Mouse (Mus musculus) embryo, embryonic 11 days (tissue): ENCODE measurements around the gene Nfic.

Experiments used
- DNase-seq: peaks from one replicate; pipeline ENCODE4 v3.0.0-alpha.2; 2015

Nfic gene

DNA sequence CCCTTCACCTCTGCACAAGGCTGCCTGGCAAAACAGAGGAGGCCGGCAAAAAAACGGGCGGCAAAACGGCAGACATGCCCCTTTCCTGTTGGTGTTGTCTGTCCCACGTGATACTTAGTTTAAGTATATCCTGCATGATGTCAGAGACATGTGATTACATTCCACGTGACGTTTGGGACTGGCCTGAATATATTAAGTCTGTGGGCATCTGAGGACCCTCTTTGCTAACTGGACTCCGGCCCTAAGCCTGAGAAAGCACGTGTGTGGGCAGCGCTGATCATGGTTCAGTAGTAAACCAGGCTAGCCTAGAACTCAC lies 54.3 kb downstream of the Nfic start:
- DNase-seq: peak; percentile 63

DNA sequence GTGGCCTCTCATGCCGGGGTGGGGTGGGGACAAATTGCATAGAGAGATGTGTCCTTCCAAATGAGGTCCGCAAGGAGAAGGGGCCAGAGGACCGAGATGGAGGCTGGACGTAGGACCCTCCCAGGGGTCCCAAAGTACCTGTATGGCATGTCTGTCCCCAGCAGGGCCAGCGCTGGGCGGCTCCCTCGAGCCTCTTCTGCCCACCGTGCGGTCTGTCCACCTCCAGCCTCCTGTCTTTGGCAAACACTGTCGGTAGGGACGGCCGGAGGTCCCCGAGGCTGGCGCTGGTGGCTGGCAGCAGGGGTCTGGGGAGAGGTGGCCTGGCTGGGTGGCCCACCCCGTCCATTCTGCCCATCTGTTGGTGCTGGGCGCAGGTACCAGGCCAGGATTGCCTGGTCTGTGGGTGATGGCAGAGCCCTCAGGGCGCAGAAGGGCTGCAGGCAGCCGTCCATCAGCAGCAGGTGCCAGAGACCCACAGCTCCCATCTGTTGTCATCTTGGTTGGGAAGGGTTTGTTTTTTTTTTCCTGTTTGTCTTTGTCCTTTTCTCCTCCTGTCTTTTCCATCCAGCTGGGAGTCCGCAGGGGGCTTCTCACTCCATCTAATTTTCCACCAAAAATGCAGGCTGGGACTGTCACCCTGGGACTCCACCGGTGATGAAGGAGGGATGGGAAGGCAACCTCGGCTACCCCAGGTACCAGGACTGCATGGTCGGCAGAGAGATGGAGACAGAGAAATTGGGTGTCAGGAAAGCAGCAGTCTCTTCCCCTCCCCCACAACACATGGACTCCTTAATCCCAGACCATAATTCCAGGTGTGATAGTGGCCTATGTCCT lies 54.8 kb downstream of the Nfic start:
- DNase-seq: no peak

DNA sequence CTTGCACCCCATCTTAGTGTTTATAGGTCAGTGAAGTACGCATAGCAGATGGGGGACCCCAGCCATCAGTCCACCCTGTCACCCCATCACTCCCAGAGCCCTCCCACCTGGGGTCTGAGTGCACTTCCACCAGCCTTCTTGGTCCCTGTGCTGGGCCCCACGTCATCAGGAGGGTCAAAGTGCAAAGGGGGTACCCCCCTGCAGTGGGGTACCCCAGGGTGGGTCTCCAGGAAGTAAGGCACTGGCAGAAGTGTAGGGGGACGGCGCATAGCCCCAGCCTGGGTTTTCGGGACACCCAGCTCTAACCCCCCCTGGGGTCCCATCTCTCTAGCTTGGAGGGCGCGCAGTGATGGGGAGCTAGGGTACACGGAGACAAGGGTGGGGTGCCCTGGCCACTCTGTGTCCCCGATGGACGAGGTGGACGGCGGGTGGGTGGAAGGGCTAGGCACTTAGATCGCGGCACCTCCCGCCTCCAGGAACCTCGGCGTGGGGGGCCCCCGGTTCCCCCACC lies 55.6 kb downstream of the Nfic start:
- DNase-seq: no peak

DNA sequence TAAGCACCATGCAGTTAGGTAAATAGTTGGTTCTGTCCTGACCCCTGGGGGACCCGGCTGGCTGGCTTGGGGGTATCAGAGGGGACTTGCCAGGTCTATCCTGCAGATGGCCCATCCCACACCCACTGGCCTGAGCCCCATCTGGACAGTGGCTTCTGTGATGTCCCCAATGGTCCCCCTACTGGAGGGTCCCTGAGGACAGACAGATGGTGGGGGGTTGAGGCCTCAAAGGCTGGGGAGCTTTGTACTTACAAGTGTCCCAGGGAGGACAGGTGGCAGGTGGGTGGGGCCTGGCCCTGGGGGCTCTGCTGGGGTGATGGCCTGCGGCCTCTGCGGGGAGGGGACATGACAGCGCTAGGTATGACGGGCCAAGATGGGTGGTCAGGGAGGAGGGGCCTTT lies 56.1 kb downstream of the Nfic start:
- no peak for DNase-seq

DNA sequence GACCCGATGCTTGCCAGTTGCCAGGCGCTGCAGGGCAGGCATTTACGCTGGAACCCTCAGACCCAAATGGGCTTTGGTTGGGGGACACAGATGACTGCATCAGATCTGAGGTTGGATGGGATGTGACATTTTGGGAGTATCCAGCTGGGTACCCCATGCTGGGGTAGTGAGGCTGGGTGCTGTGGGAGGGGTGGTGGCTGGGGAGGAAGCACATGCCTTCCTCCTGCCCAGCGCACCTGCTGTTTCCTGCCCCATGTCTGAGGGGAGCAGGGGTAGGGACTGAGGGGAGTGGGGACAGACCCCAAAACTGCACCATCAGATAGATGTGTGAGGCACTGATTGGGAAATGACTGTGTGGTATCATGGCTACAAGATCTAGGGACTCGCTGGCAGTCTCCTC lies 58.7 kb downstream of the Nfic start:
- no peak for DNase-seq

DNA sequence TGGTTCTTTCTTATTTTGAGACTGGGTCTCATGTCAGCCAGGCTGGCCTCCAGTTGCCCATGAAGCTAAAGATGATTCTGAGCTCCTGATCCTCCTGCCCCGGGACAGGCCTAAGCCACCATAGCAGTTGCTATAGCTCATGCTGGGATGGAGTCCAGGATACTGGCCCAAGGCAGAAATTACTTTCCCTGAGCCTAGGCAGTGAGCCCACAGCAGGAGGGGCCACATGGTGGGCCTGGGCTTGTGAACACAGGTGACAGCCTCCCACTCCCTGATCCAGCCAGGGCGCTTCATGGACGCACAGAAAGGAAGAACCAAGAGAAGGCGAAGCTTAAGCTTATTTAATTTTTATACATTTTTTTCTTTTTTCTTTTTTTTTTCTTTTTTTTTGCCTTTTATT lies 59.6 kb downstream of the Nfic start:
- DNase-seq: no peak

DNA sequence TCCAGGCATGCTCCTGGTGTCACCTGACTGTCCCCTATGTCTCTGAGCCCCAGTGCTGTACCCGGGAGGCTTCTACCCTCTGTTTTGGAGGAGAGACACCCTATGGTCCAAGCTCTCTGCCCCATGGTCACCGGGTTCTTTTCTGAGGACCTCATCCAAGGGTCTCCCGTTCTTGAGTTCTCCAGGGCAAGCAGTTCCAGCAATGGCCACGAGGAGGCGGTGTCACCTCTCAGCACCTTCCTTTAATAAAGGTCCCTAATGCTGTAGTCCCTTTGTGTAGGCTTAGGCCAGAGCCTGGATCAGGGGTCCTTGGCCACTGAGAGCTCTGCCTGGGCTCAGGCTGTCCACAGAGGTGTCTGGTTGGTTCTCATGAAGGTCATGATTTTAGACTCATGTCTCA lies 60.3 kb downstream of the Nfic start:
- DNase-seq: peak; percentile 79

DNA sequence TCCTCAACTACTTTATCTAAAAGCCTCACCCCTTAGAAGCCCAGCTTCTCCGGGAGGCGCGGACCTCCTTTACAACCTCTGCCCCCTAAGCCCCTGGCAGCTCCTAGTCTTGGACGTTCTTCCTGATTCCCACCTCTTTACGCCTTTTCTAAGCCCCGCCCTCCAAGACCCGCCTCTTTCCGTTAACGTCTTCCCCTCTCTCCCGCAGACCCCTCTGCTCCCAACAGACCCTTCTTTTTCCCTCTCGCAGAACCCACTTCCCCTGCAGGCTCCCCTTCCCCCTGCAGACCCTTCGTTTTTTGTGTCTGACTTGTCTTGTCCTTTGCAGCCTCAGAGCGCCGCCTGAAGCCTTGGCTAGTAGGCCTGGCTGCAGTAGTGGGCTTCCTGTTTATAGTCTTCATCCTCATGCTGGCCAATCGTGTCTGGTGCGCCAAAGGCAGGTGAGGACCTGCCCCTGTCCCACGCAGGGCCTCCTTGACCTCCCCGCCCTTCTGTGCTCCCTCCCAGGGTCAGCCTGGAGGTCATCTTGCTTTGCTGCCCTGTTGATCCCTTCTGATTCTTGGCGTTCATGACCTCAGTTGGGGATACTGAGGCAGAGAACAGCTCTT lies 61.9 kb downstream of the Nfic start:
- DNase-seq: no peak

DNA sequence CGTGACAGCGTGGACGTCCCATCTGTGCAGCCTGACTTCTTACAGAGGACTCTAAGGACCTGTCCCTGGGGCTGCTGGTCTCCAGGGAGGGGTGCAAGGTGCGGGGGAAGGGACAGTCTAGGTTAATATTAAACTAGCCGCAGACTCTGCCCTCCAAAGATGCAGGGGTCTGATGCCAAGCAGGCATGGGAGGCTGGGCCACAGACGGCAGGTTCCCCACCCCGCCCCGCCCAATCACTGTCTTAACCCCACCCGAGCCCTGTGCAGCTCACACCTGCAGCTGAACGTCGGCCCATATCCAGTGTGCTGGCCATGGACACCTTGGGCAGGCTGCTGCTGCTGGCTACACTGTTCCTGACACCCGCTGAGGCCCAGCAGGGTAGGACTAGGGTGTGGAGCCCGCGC lies 62.7 kb downstream of the Nfic start, which contains the start of gene Smim24:
Smim24 (plus strand) TSS at position 271 of the 405 bp plus-strand sequence.
- no peak for DNase-seq

DNA sequence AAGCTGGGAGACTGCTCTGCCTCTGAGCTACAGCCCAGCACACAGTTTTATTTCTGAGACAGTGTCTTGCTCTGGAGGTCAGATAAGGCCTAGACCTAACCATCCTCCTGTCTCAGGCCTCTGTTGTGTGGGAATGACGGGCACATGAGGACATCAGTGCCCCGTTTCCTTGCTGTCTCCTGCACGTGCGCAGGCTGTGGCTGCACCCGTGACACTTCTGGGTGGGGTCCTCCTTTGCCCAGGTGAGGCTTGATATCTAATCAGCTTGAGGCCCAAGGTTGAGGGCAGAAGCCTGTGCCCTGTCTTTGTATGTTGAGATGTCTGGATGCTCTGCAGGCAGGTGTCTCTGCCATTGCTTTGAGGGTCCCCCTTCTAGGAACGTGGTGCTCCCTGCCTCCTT lies 63.2 kb downstream of the Nfic start:
- DNase-seq: no peak

DNA sequence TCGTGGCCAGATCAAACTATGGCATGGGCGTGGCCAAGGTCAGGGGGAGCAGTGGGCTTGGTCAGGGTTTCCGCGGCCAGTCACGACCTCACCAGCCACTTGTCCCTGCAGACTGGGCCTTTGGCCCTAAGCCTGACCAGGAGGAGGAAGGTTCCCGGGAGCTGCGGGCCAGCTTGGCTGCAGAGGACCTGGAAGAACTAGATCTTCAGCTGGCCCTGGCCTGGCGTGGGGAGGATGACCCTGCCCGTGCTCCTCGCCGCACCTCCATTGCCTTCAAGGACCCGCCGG lies 64.8 kb downstream of the Nfic start:
- DNase-seq: no peak

DNA sequence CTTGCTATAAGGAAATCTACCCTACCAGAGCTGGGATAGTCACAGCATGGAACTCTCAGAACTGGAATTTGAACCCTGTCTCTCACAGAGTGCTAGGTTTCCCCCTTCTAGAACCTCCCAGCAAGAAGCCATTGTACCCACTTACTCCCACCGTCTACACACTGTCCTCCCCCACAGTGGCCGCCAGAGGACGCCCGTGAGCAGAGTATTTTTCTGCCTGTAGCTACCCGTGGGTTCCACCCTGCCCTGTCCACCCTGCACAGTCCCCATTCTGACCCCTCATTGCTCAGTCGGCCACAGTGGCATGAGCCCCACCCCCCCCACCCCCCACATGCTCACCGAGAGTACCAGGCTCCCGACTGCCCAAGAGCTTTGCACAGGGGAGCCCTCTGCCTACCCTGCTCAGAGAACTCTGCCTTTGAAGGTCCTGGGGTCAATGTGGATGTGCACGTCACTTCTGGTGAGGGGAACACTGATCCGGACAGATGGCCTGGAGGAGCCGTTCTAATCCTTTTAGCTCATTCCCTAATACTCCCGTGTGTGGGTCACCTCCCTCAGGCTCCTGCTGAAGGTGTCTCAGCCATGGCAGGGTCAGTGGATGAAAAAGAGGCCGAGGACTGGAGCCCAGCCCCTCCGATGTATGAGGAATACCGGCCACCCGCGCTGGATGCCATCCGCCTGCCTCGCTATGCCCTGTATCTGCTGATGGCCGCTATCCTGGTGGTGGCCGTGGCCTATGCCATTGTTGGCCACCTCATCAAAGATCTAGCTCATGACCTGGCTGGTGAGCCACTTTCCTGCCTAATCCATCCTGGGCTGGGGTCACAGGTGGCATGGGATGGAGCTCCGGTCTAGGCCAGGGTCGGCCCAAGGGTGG lies 65.4 kb downstream of the Nfic start:
- DNase-seq: no peak

DNA sequence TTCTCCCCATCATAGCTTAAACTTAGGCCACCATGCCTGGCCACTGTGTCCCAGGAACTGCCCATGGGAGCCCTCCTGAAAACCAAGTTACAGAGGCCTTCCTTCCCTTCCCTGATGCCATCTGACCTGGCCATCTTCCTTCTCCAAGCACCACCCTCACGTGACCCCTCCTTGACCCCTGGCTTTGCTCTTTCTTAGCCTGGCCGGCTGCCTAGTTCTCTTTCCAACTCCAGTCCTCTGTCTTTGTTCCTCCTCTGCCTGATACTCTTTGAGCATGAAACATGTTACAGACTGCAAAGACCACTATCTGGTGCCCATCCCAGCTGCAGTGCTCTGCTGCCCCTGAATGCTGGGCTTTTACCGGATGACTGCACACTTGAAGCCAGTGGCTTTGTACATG lies 66.1 kb downstream of the Nfic start:
- DNase-seq: no peak

DNA sequence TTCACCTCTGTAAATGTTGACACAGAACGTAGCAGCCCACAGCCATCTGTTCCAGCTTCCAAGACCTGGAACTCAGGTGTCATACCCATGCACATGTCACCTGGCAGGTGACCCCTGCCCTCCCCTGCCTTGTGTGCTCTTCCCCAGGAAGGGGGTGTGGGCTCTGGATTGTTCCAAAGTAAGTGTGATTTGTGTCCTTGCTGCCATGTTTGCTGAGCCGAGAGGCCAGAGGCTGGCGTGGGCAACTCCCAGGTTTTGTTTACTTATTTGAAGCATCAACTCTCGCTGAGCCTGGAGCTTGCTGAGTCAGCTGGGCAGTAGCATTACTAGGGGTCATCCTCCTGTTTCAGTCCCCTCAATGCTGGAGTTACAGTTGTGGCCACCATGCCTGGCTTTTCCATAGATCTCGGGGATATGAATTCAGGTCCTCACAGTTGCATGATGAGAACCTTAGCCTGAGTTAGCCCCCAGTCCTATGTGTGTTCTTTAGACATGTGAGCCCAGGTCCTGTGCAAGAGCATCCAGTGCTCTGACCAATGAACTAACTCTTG lies 66.9 kb downstream of the Nfic start, which contains the start of gene Gm48552:
Gm48552 (plus strand) TSS at position 501 of the 551 bp plus-strand sequence.
- DNase-seq: no peak

DNA sequence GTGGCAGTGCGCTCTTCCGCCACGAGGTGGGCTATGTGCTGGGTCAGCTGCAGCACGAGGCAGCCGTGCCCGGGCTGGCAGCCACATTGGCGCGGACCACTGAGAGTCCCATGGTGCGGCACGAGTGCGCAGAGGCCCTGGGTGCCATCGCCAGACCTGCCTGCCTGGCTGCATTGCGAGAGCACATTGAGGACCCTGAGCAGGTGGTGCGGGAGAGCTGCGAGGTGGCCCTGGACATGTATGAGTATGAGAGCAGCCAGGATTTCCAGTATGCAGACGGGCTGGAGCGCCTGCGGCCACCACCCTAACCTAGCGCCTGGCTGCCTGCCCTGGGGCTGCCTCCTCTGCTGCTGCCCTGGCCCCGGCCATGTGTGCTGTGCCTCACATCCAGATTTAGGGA lies 67.7 kb downstream of the Nfic start:
- no peak for DNase-seq

DNA sequence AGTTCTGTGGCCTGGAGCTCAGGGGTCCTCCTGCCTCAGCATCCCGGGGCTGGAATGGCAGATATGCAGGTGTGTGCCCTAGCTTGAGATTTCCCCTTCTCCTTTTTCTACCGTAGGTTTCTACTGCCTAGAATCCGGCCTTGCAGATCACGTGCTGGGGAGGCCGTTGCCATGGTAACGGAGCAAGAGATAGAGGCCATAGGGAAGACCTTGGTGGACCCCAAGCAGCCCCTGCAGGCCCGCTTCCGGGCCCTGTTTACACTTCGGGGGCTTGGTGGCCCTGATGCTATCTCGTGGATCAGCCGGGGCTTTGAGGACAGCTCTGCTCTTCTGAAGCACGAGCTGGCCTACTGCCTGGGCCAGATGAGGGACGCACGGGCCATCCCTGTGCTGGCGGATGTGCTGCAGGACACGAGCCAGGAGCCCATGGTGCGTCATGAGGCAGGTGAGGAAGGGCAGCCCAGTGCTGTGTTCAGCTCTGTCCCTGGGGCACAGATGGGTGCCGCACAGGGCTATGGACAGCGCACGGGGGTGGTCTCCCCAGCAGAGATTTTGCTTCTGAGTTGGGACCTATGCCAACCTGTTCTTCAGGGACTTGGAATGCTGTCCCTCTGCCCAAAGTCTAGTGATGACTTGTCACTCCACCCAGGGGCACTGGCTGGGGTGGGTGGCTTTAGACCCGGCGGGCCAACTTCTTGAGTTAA lies 69.7 kb downstream of the Nfic start:
- no peak for DNase-seq

DNA sequence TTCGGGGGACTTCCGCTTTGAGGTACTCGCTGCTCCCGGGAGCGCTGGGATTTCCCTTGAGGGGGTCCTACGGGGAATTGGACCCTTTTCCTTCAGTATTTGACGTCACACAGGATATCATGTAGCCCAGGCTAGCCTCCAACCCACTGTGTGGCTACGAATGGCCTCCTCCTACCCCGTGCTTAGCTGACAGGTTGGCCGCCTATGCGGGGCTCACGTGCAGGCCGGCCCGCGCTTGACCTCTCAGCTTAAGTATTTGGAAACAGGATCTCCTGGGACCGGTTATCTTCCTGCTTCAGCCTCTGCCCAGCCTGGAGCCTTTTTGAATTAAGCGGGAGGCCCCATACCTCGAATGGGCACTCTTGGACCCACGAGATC lies 70.8 kb downstream of the Nfic start:
- no peak for DNase-seq

DNA sequence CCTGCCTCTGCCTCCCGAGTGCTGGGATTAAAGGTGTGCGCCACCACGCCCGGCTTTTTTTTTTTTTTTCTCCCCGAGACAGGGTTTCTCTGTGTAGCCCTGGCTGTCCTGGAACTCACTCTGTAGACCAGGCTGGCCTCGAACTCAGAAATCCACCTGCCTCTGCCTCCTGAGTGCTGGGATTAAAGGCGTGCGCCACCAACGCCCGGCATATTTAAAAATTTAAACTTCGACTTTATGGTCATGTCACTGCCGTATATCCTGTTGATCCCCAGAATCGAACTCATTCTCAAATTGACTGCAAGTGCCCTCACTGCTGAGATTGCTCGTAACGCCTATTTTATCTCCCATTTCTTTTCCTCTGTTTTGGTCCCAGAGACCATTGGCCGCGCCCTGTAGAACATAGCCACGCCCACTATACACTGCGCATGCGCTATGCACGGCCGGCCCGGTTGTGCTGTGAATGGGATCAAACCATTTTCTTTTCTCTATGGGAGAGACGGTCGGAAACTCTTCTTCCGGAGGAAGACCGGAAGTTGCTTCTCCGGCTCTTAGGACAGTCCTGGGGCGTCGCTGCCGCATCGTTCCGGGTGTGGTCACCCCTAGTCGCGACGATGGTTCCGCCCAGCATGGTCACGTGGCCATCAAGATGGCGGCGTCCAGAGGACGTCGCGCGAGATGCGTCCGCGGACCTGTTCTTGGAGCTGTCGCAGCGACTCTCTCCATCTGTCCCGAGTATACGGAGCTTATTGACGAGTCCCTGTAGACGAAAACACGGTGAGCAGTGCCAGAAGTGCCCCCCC lies 71.4 kb downstream of the Nfic start, which contains the start of the genes Dohh and Gm48551:
Dohh (plus strand) TSS at position 627 of the 803 bp plus-strand sequence.
Gm48551 (plus strand) TSS at position 665 of the 803 bp plus-strand sequence.
- peak; percentile 99 for DNase-seq

DNA sequence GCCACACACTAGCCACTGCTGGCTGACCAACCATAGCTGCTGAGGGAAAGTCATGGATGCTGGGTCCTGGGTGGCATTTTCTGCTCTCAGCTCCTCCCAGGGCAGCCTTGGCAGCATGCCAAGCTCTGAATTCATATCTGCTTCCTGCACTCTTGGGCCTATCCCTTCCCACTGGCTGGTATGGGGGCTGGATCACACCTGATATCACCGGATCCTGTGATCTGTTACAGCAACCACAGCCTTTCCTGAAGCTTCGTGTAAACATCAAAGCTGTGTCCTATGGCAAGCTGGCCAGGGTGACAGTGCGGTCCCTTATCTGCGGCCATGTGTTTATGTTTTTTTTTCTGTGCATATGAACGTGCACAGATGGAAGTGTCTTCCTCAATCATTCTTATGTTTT lies 73.4 kb downstream of the Nfic start:
- no peak for DNase-seq

DNA sequence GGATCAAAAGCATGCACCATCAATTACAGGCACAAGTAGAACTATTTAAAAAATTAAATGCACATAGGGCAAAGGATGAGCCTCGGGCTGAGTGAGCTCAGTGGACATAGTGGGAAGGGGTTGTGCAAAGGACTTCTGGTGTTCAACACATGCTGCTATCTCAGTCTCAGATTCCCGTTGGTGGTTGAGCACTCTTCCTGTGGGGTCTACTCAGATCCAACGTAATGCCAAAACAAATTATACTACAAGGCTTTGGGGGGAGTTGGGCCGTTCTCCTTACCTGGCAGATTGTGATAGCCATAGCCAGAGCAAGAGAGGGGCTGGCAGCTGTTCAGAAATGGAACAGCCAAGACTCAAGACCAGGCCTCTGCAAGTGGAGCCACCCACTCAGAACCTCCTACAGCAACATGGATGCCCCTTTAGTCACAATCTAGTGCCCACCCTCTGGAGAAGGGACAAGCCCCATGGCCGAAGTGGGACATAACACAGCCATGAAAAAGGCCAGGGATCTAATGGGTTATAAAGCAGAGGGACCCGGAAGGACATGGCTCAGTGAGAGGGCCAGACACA lies 75.5 kb downstream of the Nfic start:
- no peak for DNase-seq

DNA sequence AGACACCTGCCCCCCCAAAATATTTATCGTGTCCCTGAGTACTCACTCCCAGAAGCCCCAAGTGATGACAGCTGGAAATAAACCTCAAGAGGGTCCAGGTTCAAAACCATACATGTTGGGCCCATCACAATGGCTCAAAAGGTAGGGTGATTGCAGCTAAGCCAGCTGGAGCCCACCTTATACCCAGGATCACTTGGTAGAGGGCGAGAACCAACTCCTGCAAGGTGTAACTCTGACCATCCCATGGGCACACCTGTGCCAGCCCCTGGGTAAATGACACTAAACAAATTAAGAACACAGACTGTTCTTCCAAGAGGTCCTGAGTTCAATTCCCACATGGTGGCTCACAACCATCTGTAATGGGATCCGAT lies 76.3 kb downstream of the Nfic start:
- DNase-seq: no peak
